Mouse (Mus musculus): ENCODE measurements around the gene Vps4a.

GRCm38 (mm10) chr8:107049480-107049879 is 18.5 kb downstream of the Vps4a start:
- TF ChIP-seq CTCF (IDR thresholded peaks at IDR 0.05; ENCODE audit: borderline replicate concordance, extremely low read depth, insufficient read depth, insufficient read length) = no peak
- TF ChIP-seq POLR2A (IDR thresholded peaks at IDR 0.05; ENCODE audit: borderline replicate concordance, extremely low read depth, insufficient read depth, insufficient read length, poor library complexity, severe bottlenecking) = no peak

Measured in brain, embryonic 14.5 days (tissue).